Mouse (Mus musculus): ENCODE measurements at regions not wholly inside any gene's neighbourhood (a gene's known extent, or its start where the extent isn't known, plus 50 kb on each side); places are given as distances from the start of the nearest gene placed in this dataset.
"Not testable (repeated sequence)": the region's sequence is repeated elsewhere in the genome, so short reads cannot be mapped to it uniquely, and the experiment has no call there.

- H3K4me1 ChIP-seq (replicated peaks; ENCODE audit: low read depth, low read length); H3K36me3 ChIP-seq (ENCODE audit: insufficient read depth, low read length); H3K4me3 ChIP-seq (replicated peaks; ENCODE audit: low read length); H3K27me3 ChIP-seq (ENCODE audit: insufficient read depth, low read length); H3K9me3 ChIP-seq (ENCODE audit: low read length): not testable (repeated sequence)
- TF ChIP-seq NANOG (IDR thresholded peaks at IDR 0.05; ENCODE audit: borderline replicate concordance, low read length), result 0 out of 2 replicates have a peak, but pooled peaks have one; percentile 14
Measured at GRCm38 (mm10) chr2:46730479-46730878, 1613.3 kb upstream of the Zeb2 start.
